Mouse (Mus musculus) Patski (cell line): Measurements from ENCODE around the gene Slc26a11. TPM values are rescaled to one million over a fixed set of nuclear protein-coding genes. Genes with fewer than 3 reads are reported as not detected.

ENCODE experiments used
- ATAC-seq: fragments of 100-300 bp; one replicate; pipeline ENCODE4 v1.8.0; 2021
- CTCF ChIA-PET: fragments of 350-600 bp; sonication (Branson Sonifier 250); formaldehyde crosslinking; loops from one replicate; lab custom pipeline; 2022; ENCODE audit warnings: inconsistent platforms; lab: Charles Lee
- POLR2A ChIA-PET: fragments of 350-600 bp; sonication (Branson Sonifier 250); formaldehyde crosslinking; loops from one replicate; lab custom pipeline; 2022; ENCODE audit warnings: antibody characterized with exemption, inconsistent platforms; lab: Charles Lee
- DNase-seq: peaks from one replicate; pipeline ENCODE4 v3.0.0-alpha.2; 2011; ENCODE audit warnings: low read depth, low spot score
- H3K27me3 ChIP-seq: fragments of 371-371 bp; one replicate; pipeline ENCODE4 v1.5.1; 2021
- CTCF ChIP-seq: fragments of 100-300 bp; IDR thresholded peaks from one replicate; pipeline ENCODE4 v1.5.1; 2021
- in situ Hi-C: fragments of 300-500 bp; cut with MboI; formaldehyde crosslinking; loops from 3 replicates; pipeline ENCODE4 v1.11.1; 2018; ENCODE audit warnings: low pct_unique_long_range_greater_than_20kb, mixed read lengths
- polyA plus RNA-seq: library from polyadenylated mRNA; unstranded; gene quantifications from one replicate; pipeline ENCODE4 v1.2.3, GENCODE M21; 2021

The Slc26a11 gene
- polyA plus RNA-seq, 1 experiment from 2014 or later, result 16.3 TPM

DNA sequence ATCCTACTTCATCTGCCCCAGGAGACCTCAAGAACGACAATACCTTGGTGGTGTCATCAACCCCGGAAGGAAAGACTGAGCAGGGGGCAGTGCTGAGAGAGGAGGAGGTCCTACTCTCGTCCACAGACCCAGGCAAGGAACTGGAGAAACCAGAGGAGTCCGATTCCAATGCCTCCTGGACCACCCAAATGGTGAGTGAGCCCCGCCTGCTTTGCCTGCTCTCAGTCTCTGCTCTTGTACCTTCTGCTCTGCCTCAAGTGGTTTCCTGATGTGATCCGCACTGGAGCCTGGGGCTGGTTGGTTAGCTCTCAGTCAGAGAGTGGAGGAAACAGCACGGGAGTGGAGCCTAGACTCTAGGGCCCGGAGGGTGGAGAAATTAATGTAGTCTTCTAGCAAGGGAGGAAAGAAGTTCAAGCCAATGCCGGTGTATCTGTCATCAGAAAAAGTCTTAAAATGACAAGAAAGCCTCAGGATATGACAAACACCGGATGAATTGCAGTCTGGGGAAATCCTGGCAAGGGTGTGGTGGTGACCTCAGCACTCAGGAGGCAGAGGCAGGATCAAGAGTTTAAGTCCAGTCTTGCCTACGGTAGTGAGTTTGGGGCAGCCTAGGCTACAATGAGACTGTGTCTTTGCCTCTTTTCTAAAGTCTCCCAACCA is 47.3 kb downstream of the Slc26a11 start:
- in situ Hi-C loops, result loop anchor here (5.0 kb wide), 1 partner anchor 40 kb away; no protein-coding TSS in a partner anchor
- H3K27me3 ChIP-seq, result no peaks in the 10 kb centered on the region
- ChIA-PET CTCF (no interaction called here), POLR2A (interaction anchor here (1.8 kb wide), 1 partner anchor 9 kb away, joined by 4 read pairs; no protein-coding TSS in a partner anchor)
- no peak for DNase-seq
- no peak for ATAC-seq
- no peak for TF ChIP-seq CTCF

DNA sequence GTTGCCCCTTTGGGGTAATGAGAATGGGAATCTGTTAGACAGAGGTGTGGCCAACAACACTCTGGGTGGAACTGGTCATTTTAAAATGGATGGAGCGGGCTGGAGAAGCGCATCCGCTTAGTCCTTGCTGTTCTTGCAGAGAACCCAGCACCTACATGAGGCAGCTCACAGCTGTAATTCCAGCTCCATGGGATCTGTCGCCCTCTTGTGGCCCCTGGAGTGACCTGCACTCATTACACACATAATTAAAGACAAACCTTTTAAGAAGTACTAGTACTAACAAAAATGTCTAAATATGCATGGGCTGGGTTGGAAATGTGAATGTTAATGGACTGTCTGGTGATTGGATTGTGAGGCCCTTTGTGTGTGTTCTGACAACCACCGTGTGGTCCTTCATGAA is 49.3 kb downstream of the Slc26a11 start:
- H3K27me3 ChIP-seq, result no peaks in the 10 kb centered on the region
- in situ Hi-C loops, result loop anchor here (5.0 kb wide), 1 partner anchor 42 kb away; no protein-coding TSS in a partner anchor
- DNase-seq, result no peak
- ATAC-seq, result no peak
- ChIA-PET POLR2A (no interaction called here), CTCF (interaction anchor here (1.3 kb wide), 1 partner anchor 17 kb away, joined by 4 read pairs; no protein-coding TSS in a partner anchor)
- peak; percentile 94 for TF ChIP-seq CTCF

DNA sequence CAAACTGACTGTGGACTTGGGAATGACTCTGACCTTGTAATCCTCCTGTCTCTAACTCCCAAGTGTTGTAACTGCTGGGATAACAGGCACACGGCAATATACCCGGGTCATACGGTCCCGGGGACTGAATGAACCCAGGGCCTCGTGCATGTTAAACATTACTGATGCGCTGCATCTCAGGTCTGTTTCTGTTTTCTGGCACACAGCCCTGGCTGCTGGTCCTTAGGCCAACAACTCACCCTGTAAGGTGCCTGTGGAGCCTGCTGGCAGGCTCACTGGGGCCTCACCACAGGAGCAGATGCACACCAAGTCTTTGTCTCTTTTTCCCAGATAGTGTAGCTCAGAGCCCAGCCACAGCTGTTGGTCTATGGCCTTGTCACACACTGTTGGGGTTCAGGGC is 52.0 kb downstream of the Slc26a11 start:
- ATAC-seq (no peak), DNase-seq (no peak)
- ChIA-PET CTCF (no interaction called here), POLR2A (no interaction called here)
- H3K27me3 ChIP-seq, result no peaks in the 10 kb centered on the region
- TF ChIP-seq CTCF, result no peak
- in situ Hi-C loops, result no loop called here

DNA sequence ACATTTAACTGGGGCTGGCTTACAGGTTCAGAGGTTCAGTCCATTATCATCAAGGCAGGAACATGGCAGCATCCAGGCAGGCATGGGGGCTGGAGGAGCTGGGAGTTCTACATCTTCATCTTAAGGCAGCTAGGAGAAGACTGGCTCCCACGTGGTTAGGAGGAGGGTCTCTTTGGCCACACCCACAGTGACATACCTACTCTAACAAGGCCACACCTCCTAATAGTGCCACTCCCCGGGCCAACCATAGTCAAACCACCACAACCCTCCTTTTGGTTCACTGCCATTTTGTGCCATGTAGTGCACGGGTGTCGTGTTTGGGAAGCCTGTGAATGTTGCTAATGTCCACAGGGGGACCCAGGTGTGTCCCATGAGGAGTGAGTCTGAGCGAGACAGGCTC is 52.6 kb downstream of the Slc26a11 start:
- no peaks in the 10 kb centered on the region for H3K27me3 ChIP-seq
- in situ Hi-C loops, result no loop called here
- ATAC-seq (no peak), DNase-seq (no peak)
- TF ChIP-seq CTCF, result no peak
- POLR2A ChIA-PET, result no interaction called here
- CTCF ChIA-PET, result no interaction called here

DNA sequence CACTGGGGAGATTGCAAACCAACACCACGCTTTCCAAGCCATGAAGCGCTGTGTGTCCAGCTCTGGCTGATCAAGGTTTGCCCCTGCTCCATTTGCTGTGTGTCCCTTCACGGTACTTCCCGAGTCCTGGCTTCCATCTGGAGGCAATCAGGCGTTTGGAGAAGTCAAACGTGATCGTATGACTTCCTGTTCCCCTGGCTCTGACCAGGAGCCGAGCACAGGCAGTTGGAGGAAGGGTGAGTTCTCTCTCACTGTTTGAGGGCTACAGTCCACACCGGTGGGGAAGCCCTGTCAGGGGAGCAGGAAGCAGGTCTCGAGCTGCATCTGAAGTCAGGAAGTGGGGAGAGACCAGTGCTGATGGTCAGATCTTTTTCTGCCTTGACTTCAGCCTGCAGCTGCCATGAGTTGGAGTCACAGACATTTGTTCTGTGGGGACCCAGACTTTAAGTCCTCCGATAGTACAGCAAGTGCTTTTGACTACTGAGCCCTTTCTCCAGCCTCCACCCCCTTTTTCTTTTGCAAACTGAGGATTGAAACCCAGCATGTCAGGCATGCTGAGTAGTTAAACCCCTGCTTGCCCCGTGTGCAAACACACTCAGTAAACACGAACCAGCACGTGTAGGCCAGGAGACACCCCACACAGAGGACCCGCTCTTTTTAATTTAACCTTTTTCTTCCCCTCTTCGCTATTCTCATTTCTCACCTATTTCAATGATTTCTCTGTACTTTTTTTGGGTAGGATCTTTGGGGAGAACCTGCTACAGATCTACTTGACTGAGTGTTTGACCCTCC is 64.2 kb downstream of the Slc26a11 start:
- POLR2A ChIA-PET, result interaction anchor here (0.6 to 0.7 kb wide), 3 partner anchors 12 to 129 kb away, joined by 3 to 5 read pairs (median 3); no protein-coding TSS in a partner anchor

DNA sequence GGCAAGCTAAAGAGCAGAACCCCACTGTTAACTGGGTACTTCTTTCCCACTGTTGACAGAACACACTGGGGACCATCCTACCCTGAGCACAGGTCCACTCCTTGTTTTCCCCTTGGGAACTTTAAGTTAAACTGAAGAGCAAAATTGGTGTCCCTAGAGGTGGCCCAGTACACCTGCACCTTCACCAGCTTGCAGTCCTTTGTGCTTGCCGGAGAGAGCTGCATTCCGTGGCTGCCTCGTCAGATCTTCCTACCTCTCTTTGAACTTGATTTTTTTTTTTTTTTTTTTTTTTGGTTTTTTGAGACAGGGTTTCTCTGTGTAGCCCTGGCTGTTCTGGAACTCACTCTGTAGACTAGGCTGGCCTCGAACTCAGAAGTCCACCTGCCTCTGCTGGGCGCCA is 65.1 kb downstream of the Slc26a11 start:
- no peak for TF ChIP-seq CTCF
- DNase-seq, result no peak
- no peaks in the 10 kb centered on the region for H3K27me3 ChIP-seq
- ATAC-seq, result no peak
- in situ Hi-C loops, result no loop called here
- ChIA-PET CTCF (interaction anchor here (1.5 kb wide), 1 partner anchor 16 kb away, joined by 4 read pairs; no protein-coding TSS in a partner anchor), POLR2A (interaction anchor here (0.7 kb wide), 1 partner anchor 11 kb away, joined by 3 read pairs; no protein-coding TSS in a partner anchor)

More for the DNA sequence above, 64.2 kb downstream of the Slc26a11 start:
- CTCF ChIA-PET, result no interaction called here
- ATAC-seq (no peak), DNase-seq (no peak)
- no peak for TF ChIP-seq CTCF
- no peaks in the 10 kb centered on the region for H3K27me3 ChIP-seq
- in situ Hi-C loops, result no loop called here

DNA sequence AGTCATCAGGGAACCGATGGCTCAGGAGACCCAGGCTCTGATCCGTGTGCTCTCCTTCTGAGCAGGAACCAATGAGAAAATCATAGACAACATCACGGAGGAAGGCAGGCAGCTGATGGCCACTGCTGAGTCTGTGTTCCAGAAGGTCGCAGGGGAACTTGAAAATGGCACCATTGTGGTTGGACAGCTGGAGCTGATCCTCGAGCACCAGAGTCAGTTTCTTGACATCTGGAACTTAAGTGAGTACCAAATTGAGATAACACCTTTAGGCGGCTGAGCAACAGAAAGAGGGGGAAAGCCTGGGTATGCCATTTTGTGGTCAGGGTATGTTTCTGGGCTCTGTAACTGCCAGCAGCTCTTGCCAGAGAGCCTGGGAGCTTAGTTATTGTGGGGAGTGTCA is 72.1 kb downstream of the Slc26a11 start:
- ChIA-PET CTCF (interaction anchor here (1.8 kb wide), 1 partner anchor 11 kb away, joined by 3 read pairs; no protein-coding TSS in a partner anchor), POLR2A (interaction anchor here (0.6 kb wide), 1 partner anchor 35 kb away, joined by 5 read pairs; no protein-coding TSS in a partner anchor)
- no peak for TF ChIP-seq CTCF
- in situ Hi-C loops, result no loop called here
- H3K27me3 ChIP-seq, result no peaks in the 10 kb centered on the region
- no peak for ATAC-seq
- no peak for DNase-seq

DNA sequence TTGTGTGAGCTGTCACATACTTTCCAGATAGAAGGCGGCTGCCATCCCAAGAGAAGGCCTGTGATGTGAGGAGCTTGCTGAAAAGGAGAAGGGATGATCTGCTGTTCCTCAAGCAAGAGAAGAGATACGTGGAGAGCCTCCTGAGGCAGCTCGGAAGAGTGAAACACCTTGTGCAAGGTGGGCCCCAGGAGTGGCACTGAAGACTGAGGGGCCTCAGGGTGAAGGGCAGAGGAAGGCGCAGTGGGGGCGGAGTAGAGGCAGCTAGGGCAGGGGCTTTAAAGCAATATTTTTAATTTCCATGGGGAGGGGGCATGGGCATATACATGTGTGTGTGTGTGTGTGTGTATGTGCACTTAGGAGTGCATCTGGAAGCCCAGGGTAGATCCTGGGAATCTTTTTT is 72.6 kb downstream of the Slc26a11 start:
- DNase-seq (no peak), ATAC-seq (no peak)
- POLR2A ChIA-PET, result no interaction called here
- H3K27me3 ChIP-seq, result no peaks in the 10 kb centered on the region
- in situ Hi-C loops, result no loop called here
- CTCF ChIA-PET, result no interaction called here
- no peak for TF ChIP-seq CTCF

DNA sequence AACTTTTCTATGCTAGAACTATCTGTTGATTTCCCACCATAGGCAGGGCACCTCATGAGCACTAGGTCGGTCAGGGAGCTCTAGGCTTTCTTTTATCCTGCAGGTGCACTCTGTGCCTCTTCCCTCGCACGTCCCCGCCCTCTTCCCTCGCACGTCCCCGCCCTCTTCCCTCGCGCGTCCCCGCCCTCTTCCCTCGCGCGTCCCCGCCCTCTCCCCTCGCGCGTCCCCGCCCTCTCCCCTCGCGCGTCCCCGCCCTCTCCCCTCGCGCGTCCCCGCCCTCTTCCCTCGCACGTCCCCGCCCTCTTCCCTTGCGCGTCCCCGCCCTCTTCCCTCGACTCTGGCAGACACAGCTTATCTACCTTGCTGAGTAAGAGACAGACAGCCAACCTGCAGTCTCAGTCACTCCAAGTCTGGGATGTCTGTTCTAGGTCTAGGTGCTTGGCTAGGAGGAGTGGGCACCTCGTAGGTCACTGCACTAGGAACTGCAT is 73.3 kb downstream of the Slc26a11 start:
- no peak for DNase-seq
- H3K27me3 ChIP-seq, result no peaks in the 10 kb centered on the region
- ChIA-PET POLR2A (no interaction called here), CTCF (no interaction called here)
- TF ChIP-seq CTCF, result no peak
- in situ Hi-C loops, result no loop called here
- no peak for ATAC-seq

Other genes starting within 250 kb of the Slc26a11 start
- gene Tbc1d16, start 127.1 kb upstream of the Slc26a11 start, polyA plus RNA-seq, result 17.4 TPM
- gene Ccdc40, start 127.0 kb upstream of the Slc26a11 start, polyA plus RNA-seq, result 0.13 TPM
- 263 TPM for gene Gaa, start 87.7 kb upstream of the Slc26a11 start, polyA plus RNA-seq
- 147 TPM for gene Eif4a3, start 55.5 kb upstream of the Slc26a11 start, polyA plus RNA-seq
- 0.26 TPM for gene Card14, start 47.8 kb upstream of the Slc26a11 start, polyA plus RNA-seq
- gene Sgsh, start within 50 bp of the Slc26a11 start, polyA plus RNA-seq, result 25.0 TPM
- 20.5 TPM for gene Rnf213, start 37.5 kb downstream of the Slc26a11 start, polyA plus RNA-seq
- gene Endov, start 135.8 kb downstream of the Slc26a11 start, polyA plus RNA-seq, result 19.6 TPM
- gene Nptx1, start 192.2 kb downstream of the Slc26a11 start, polyA plus RNA-seq, result 0.06 TPM
- gene Rptor, start 247.3 kb downstream of the Slc26a11 start, polyA plus RNA-seq, result 27.9 TPM